Mouse (Mus musculus): ENCODE measurements around the gene Mtch2. TPM values are rescaled to one million over a fixed set of nuclear protein-coding genes. Genes with fewer than 3 reads are reported as not detected.
"Not testable (repeated sequence)": the region's sequence is repeated elsewhere in the genome, so short reads cannot be mapped to it uniquely, and the experiment has no call there.

Gene Mtch2
- total RNA-seq (2015), result 130 and 138 TPM in 2 replicates
- 129 and 168 TPM in 2 replicates for total RNA-seq (2017)

- peak; percentile 95 for ATAC-seq (ENCODE audit: poor library complexity, severe bottlenecking)
Measured at GRCm38 (mm10) chr2:90846955-90847680, at the start of gene Mtch2. Gene Mtch2, plus strand, starts transcription at chr2:90847155.

DNA sequence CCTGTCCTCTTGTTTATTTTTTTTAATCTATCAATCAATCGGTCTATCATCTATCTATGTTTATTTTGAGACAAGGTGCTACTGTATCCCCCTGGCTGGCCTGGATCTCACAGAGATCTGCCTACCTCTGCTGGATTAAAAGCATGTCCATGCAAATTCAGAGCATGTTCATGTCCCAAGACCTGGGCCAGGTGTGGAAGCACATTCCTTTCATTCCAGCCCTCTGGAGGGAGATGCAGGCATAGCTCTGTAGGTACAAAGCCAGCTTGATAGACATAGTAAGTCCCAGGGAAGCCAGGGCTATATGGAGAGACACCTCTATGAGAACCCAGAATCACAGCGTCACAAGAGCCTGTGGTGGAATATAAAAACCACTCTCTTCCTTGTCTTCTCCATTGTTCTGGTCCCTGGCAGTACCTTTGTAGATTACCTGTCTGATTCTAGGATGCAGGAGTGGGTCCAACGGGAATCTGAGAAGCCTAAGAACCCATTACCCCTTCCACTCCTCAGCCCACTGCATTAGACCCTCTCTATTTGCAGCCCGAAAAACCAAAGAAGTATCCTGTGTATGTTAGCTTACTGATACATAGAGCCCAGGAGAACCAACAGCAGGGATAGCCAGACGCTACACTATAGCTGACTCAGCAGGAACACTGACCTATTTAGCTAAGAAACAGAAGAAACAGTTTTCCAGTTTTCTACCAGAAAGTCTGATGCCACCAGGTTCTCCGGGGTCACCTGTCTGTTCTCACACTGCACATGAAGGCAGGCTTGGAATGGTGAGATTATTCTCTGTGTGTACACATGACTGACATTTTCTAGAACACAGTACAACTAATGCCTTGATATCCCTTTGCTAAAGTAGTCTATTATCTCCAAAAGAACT lies 38.5 kb upstream of the Mtch2 start:
- no peak for ATAC-seq (ENCODE audit: poor library complexity, severe bottlenecking)

GRCm38 (mm10) chr2:90810751-90811150 lies 36.2 kb upstream of the Mtch2 start:
- peak; percentile 40; the same call in 1 of the 2 replicates for ATAC-seq (ENCODE audit: poor library complexity, severe bottlenecking)

- ATAC-seq (ENCODE audit: poor library complexity, severe bottlenecking), result no peak
Measured at GRCm38 (mm10) chr2:90815266-90815665, 31.7 kb upstream of the Mtch2 start.

GRCm38 (mm10) chr2:90816144-90816543 lies 30.8 kb upstream of the Mtch2 start:
- ATAC-seq (ENCODE audit: poor library complexity, severe bottlenecking), result no peak

DNA sequence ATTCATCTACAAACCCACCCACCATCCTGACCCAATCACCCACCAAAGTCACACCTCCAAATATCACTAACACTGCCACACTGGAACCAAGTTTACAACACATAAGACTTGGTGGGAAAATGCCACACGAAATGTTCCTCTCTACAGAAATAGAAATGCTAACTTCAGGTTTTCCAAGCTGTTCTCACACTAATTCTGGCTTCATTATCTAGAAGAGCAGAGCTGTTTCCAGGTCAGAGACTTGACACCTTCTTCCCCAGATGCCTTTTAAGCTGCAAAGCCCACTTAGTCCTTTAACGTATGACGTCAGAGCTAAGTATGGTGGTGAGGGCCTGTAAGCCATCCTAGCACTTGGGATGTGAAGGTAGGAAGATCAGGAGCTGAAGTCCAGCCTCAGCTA lies 28.2 kb upstream of the Mtch2 start:
- no peak for ATAC-seq (ENCODE audit: poor library complexity, severe bottlenecking)

DNA sequence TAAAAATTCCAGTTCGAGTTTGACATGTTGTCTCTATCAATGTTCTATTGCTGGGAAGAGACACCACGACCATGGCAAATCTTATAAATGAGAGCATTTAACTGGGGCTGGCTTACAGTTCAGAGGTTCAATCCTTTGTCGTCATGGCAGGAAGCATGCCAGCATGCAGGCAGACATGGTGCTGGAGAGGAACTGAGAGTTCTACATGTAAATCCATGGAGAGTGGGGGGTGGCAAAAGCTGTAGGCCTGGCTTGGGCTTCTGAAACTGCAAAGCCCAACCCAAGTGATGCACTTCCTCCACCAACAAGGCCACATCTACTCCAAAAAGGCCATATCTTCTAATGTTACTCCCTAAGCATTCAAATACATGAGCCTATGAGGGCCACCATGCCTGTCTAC lies 26.1 kb upstream of the Mtch2 start:
- ATAC-seq (ENCODE audit: poor library complexity, severe bottlenecking), result no peak

GRCm38 (mm10) chr2:90822978-90823377 lies 24.0 kb upstream of the Mtch2 start:
- ATAC-seq (ENCODE audit: poor library complexity, severe bottlenecking), result no peak

- ATAC-seq (ENCODE audit: poor library complexity, severe bottlenecking), result no peak
Measured at GRCm38 (mm10) chr2:90823781-90824180, 23.2 kb upstream of the Mtch2 start.

- not testable (repeated sequence) for ATAC-seq (ENCODE audit: poor library complexity, severe bottlenecking)
Measured at GRCm38 (mm10) chr2:90824528-90824927, 22.4 kb upstream of the Mtch2 start.

- ATAC-seq (ENCODE audit: poor library complexity, severe bottlenecking), result no peak
Measured at GRCm38 (mm10) chr2:90825515-90826172, 21.3 kb upstream of the Mtch2 start.

GRCm38 (mm10) chr2:90828739-90829138 lies 18.2 kb upstream of the Mtch2 start:
- no peak for ATAC-seq (ENCODE audit: poor library complexity, severe bottlenecking)

GRCm38 (mm10) chr2:90833502-90833901 lies 13.5 kb upstream of the Mtch2 start:
- ATAC-seq (ENCODE audit: poor library complexity, severe bottlenecking), result no peak

DNA sequence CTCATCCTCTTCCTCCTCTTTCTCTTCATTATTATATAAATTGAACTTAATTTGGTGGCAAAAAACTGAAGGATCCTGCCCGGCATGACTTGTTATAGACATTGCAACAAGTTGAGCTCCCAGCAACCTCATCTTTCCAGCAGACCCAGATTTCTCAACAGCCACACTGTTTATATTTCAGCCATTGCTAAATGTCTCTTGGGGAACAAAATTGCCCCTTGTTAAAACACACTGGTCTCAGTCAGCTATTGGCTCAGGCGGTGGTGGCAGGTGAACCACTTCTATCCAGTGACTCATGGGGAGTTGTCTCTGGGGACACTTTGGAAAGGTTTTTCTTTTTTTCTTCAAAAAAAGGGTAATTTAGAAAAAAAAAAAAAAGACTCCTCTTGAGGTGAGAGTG lies 8.3 kb upstream of the Mtch2 start:
- ATAC-seq (ENCODE audit: poor library complexity, severe bottlenecking), result no peak

DNA sequence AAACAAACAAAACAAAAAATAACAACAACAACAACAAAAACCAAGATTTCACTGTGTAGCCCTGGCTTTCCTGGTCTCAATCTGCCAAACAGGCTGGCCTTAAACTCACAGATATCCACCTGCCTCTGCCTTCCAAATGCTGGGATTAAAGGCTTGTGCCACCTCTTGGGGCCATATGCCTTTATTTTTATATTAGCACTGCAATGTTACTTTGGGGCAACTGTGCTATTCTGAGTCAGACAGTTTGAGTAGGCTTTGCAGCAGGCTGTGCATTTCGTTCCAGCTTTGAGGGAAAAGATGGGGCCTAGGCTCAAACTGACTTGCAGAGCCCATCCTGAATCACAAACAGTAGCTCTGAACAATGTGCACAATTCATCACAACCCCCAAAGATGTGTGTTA lies 3.3 kb upstream of the Mtch2 start:
- no peak for ATAC-seq (ENCODE audit: poor library complexity, severe bottlenecking)

GRCm38 (mm10) chr2:90844262-90844661 lies 2.7 kb upstream of the Mtch2 start:
- no peak for ATAC-seq (ENCODE audit: poor library complexity, severe bottlenecking)

DNA sequence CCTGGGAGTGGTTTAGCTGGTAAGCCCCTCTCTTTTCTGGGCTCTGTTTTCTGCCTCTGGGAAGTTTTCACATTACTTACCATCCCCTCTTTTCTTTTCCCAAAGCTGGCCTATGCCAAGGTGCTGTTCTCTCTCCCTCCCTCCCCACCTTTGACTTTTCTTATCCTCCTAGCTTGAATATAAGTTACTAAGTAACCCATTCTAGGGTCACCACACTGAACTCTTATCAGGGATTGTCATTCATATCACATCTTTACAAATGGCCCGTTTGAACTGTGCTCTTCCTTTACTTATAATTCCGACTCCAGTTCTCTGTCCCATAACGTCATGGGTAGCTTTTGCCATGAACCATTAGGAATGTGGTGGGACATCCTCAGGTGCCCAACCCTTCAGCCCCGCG lies 1.7 kb upstream of the Mtch2 start:
- ATAC-seq (ENCODE audit: poor library complexity, severe bottlenecking), result no peak

DNA sequence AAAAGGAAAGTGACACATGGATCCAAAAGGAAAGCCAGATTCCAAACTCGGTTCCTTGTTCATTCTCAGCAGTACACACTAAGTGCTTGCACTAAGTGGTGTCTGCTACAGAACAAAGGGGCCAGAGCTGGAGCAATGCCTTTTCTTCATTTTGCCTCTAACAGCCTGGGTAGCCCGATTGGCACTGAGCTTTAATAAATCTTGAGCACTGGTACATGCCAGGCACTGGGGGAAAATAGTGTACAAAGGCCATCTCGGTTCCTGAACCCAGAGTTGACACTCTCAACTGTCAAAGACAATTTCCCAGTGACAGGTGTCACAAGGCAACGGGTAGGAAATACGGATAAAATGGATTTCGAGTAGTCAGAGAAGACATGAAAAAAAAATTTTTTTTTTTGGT lies 784 bp upstream of the Mtch2 start:
- ATAC-seq (ENCODE audit: poor library complexity, severe bottlenecking), result no peak

DNA sequence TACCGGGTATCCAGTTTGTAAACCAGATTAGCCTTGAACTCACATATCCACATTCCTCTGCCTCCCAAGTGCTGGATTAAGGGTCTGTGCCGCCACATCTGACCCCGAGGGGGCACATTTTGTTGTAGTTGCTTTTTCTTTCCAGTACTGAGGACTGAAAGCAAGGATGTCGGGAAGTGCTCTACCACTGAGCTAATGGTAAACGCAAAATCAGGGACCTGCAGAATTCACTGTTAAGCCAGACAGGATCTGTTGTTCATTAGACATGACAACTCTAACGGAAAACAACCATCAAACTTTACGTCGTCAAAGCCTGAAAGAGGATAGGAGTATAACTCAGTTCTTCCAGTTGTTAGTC lies 379 bp upstream of the Mtch2 start:
- ATAC-seq (ENCODE audit: poor library complexity, severe bottlenecking), result peak; percentile 9; the same call in 1 of the 2 replicates

DNA sequence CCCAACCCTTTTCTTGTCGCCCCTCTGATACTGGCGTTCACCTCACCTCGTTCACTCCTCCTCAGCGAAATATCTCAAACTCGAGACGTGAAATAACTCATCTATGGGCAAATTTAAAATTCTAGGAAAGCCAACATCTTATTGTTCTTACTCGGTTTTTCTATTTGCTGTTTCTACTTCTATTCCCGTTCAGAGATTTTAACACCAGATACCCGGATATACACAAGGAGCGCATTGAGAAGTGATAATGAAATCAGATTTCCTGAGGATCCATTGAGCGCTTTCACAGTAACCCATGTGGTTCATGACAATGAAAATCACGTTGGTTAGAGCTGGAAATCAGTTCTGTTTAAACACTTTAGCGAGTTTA lies 711 bp downstream of the Mtch2 start:
- no peak for ATAC-seq (ENCODE audit: poor library complexity, severe bottlenecking)

DNA sequence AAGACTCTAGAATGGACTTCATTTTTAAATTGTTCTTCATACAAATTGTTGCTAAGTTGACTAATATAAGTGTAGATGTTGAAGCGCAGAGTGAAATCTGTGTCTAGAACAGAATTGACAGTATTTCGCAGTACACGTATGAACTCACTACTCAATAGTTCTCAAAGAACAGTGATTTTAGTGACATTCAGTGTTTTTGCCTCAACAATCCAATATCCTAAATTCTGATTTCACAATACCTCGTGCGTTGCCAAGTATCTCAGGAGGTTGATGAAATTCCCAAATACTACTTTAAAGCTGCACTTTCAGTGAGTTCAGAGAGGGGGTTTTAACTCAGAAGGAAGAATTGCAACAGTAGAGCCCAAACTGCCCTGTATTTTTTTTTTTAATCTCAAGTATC lies 1.4 kb downstream of the Mtch2 start:
- ATAC-seq (ENCODE audit: poor library complexity, severe bottlenecking), result no peak

- ATAC-seq (ENCODE audit: poor library complexity, severe bottlenecking), result no peak
Measured at GRCm38 (mm10) chr2:90850401-90850800, 3.4 kb downstream of the Mtch2 start.
